Mouse (Mus musculus) myocyte (in vitro differentiated cells): ENCODE measurements around the gene Vps4a.

Source experiments
- MYOD1 ChIP-seq, 3 experiments: IDR thresholded peaks; one replicate each; pipeline ENCODE4 v1.6.1; 2011; ENCODE audit warnings: control low read depth in 2 of 3, low read depth in 2 of 3, mild to moderate bottlenecking in 2 of 3, moderate library complexity in 1 of 3; ENCODE audit not compliant: insufficient read length in 2 of 3, control insufficient read depth in 1 of 3
- TCF12 ChIP-seq: IDR thresholded peaks from one replicate; pipeline ENCODE4 v1.6.1; 2011; ENCODE audit warnings: mild to moderate bottlenecking, control low read depth; ENCODE audit not compliant: poor library complexity, insufficient read depth, severe bottlenecking

DNA sequence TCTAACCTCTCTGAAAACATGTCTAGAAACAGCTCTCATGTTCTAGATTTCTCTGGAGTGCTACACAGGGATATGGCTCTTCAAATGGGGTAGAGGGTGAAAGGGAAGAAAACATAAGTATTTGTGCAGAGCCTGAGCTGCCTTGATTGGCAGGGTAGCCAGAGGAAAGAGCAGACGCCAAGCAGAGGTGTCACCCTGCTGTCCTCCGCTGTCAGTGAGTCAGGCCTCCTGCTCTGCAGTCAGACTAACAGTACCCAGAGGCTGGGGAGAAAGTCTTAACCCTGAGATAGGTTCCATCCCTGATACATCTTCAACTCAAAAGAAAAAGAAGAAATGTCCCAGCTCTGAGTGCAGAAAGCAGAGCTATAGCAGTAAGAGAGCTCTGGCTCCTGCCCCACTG, 18.4 kb upstream of the Vps4a start:
- no peak for TF ChIP-seq TCF12
- no peak for TF ChIP-seq MYOD1 (IDR thresholded peaks at IDR 0.05; ENCODE audit: control insufficient read depth in 1 of 3, insufficient read length in 2 of 3, low read depth in 2 of 3)
